Mouse (Mus musculus) MEL (cell line): ENCODE data around the gene Xylt2. TPM values are rescaled to one million over a fixed set of nuclear protein-coding genes. Genes with fewer than 3 reads are reported as not detected.

ENCODE experiments used
- DNase-seq: peaks from one replicate; pipeline ENCODE4 v3.0.0; 2011; ENCODE audit warnings: low read depth, low spot score
- H3K27ac ChIP-seq: 2 replicates; pipeline ENCODE4 v1.5.1; 2012; ENCODE audit warnings: low read depth, mild to moderate bottlenecking, control low read depth, low read length, moderate library complexity; ENCODE audit not compliant: control insufficient read depth
- H3K27me3 ChIP-seq, 2 experiments: fragments of 150-350 bp in 1 of 2; sonication (generic) in 1 of 2; 2 replicates each; pipeline ENCODE4 v1.6.1; 2012; ENCODE audit warnings: low read length in 2 of 2, mild to moderate bottlenecking in 2 of 2, improper control_type of control experiment in 1 of 2, moderate library complexity in 1 of 2; ENCODE audit not compliant: insufficient read depth in 2 of 2, control insufficient read depth in 1 of 2
- H3K36me3 ChIP-seq, 2 experiments: 2 replicates each; pipeline ENCODE4 v1.6.1; 2012 to 2014; ENCODE audit warnings: low read length in 2 of 2, improper control_type of control experiment in 1 of 2, inconsistent platforms in 1 of 2, mild to moderate bottlenecking in 1 of 2; ENCODE audit not compliant: insufficient read depth in 2 of 2, control insufficient read depth in 1 of 2
- H3K4me1 ChIP-seq, 2 experiments: fragments of 150-350 bp in 1 of 2; sonication (generic) in 1 of 2; 2 replicates each; pipeline ENCODE4 v1.6.1; 2012; ENCODE audit warnings: low read length in 2 of 2, improper control_type of control experiment in 1 of 2, mild to moderate bottlenecking in 1 of 2; ENCODE audit not compliant: insufficient read depth in 2 of 2, control insufficient read depth in 1 of 2
- H3K4me3 ChIP-seq, 2 experiments: fragments of 150-350 bp in 1 of 2; sonication (generic) in 1 of 2; 2 replicates each; pipeline ENCODE4 v1.5.1; 2012; ENCODE audit warnings: low read depth in 2 of 2, low read length in 2 of 2, mild to moderate bottlenecking in 2 of 2, moderate library complexity in 2 of 2, control low read depth in 1 of 2, improper control_type of control experiment in 1 of 2; ENCODE audit not compliant: control insufficient read depth in 1 of 2, insufficient read depth in 1 of 2
- H3K79me2 ChIP-seq: 2 replicates; pipeline ENCODE4 v1.6.1; 2012; ENCODE audit warnings: mild to moderate bottlenecking, low read length, moderate library complexity; ENCODE audit not compliant: control insufficient read depth, poor library complexity, insufficient read depth
- H3K9ac ChIP-seq: 2 replicates; pipeline ENCODE4 v1.6.1; 2012; ENCODE audit warnings: low read depth, mild to moderate bottlenecking, control low read depth, low read length, moderate library complexity; ENCODE audit not compliant: control insufficient read depth, poor library complexity, severe bottlenecking
- H3K9me3 ChIP-seq: fragments of 150-350 bp; sonication (generic); replicated peaks from 2 replicates; pipeline ENCODE4 v1.6.1; 2012; ENCODE audit warnings: mild to moderate bottlenecking, low read length, improper control_type of control experiment, moderate library complexity; ENCODE audit not compliant: insufficient read depth
- BHLHE40 ChIP-seq: IDR thresholded peaks from 2 replicates; pipeline ENCODE4 v1.6.1; 2012; ENCODE audit warnings: low read depth, mild to moderate bottlenecking, inconsistent platforms, low read length, improper control_type of control experiment, borderline replicate concordance
- CHD1 ChIP-seq: IDR thresholded peaks from 2 replicates; pipeline ENCODE4 v1.6.1; 2012; ENCODE audit warnings: low read depth, mild to moderate bottlenecking, inconsistent platforms, low read length, improper control_type of control experiment
- EP300 ChIP-seq, 2 experiments: IDR thresholded peaks; 2 replicates each; pipeline ENCODE4 v1.6.1; 2011; ENCODE audit warnings: improper control_type of control experiment in 2 of 2, low read length in 2 of 2, low read depth in 1 of 2, mild to moderate bottlenecking in 1 of 2
- MAX ChIP-seq: IDR thresholded peaks from 2 replicates; pipeline ENCODE4 v1.6.1; 2011; ENCODE audit warnings: low read length, improper control_type of control experiment
- MAZ ChIP-seq: IDR thresholded peaks from 2 replicates; pipeline ENCODE4 v1.6.1; 2012; ENCODE audit warnings: low read depth, mild to moderate bottlenecking, inconsistent platforms, low read length, improper control_type of control experiment
- MEF2A ChIP-seq: IDR thresholded peaks from 2 replicates; pipeline ENCODE4 v1.6.1; 2014; ENCODE audit warnings: low read depth, mild to moderate bottlenecking, inconsistent platforms, low read length, improper control_type of control experiment; ENCODE audit not compliant: poor library complexity, insufficient replicate concordance, severe bottlenecking; ENCODE audit errors: extremely low read depth
- MXI1 ChIP-seq: IDR thresholded peaks from 2 replicates; pipeline ENCODE4 v1.6.1; 2011; ENCODE audit warnings: mild to moderate bottlenecking, low read depth, low read length, improper control_type of control experiment
- RAD21 ChIP-seq: IDR thresholded peaks from 2 replicates; pipeline ENCODE4 v1.6.1; 2011; ENCODE audit warnings: mild to moderate bottlenecking, low read depth, low read length, improper control_type of control experiment
- SIN3A ChIP-seq: IDR thresholded peaks from 2 replicates; pipeline ENCODE4 v1.6.1; 2012; ENCODE audit warnings: low read length, improper control_type of control experiment, inconsistent platforms
- TAL1 ChIP-seq: IDR thresholded peaks from 2 replicates; pipeline ENCODE4 v1.6.1; 2012; ENCODE audit warnings: mild to moderate bottlenecking, inconsistent platforms, low read length, moderate library complexity, mixed read lengths
- TBP ChIP-seq: IDR thresholded peaks from 2 replicates; pipeline ENCODE4 v1.8.0; 2011; ENCODE audit warnings: low read depth, low read length, improper control_type of control experiment
- TCF12 ChIP-seq: IDR thresholded peaks from 2 replicates; pipeline ENCODE4 v1.6.1; 2014; ENCODE audit warnings: low read depth, mild to moderate bottlenecking, inconsistent platforms, low read length, improper control_type of control experiment, moderate library complexity
- USF1 ChIP-seq: IDR thresholded peaks from 2 replicates; pipeline ENCODE4 v1.6.1; 2014; ENCODE audit warnings: low read depth, mild to moderate bottlenecking, inconsistent platforms, low read length, improper control_type of control experiment, moderate library complexity
- ZKSCAN1 ChIP-seq: IDR thresholded peaks from 2 replicates; pipeline ENCODE4 v1.6.1; 2012; ENCODE audit warnings: low read depth, mild to moderate bottlenecking, inconsistent platforms, low read length, improper control_type of control experiment, moderate library complexity
- ZNF384 ChIP-seq: IDR thresholded peaks from 2 replicates; pipeline ENCODE4 v1.6.1; 2012; ENCODE audit warnings: low read depth, mild to moderate bottlenecking, inconsistent platforms, low read length, improper control_type of control experiment
- polyA plus RNA-seq, 2 experiments: library from polyadenylated mRNA; stranded (reverse) in 1 of 2; unstranded in 1 of 2; fragments of >175 nt in 1 of 2; fragments of >200 nt in 1 of 2; gene quantifications; 2 replicates each; pipeline versions ENCODE4 v1.2.1 to v1.2.4; 2012; ENCODE audit warnings: low replicate concordance in 2 of 2, low read depth in 1 of 2; ENCODE audit not compliant: insufficient read length in 2 of 2, insufficient read depth in 1 of 2, missing spikeins in 1 of 2
- total RNA-seq: library from RNA; depleted of rRNA; stranded (reverse); fragments of 300-350 nt; gene quantifications from 2 replicates; pipeline ENCODE4 v1.2.3, GENCODE M21; 2012

Gene Xylt2
- total and polyA plus RNA-seq, 3 experiments: 10.1 to 12.4 TPM; not detected in 1

DNA sequence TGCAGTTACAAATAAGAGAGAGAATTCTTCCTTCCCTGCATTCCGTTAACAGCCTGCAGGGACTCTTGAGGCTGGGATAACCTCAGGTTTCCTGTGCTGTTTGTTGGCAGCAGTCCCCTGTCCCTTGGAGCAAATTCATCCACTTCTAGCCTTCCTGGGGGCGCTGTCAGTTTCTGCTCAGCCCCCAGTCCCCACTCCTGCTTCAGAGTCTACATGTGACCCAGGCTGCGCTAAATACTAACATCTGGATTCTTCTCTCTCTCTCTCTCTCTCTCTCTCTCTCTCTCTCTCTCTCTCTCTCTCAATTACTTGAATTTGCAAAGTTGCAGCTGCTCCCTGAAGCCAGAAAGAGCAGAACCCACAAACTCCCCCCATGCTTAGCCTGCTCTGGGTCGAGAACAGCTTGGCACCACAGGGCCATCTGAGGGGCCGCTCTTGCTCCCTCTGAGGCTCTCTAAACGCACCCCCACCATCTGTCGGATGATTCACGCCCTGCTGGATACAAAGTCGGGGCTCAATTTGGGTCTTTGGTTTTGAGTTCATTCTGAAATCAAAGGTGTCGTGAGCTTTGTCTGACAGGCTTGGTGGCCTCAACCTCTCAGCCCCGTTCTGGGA, 36.0 kb upstream of the Xylt2 start:
- H3K79me2 ChIP-seq: no peaks in the 10 kb centered on the region
- no peak for TF ChIP-seq SIN3A
- no peak for TF ChIP-seq MXI1
- no peak for TF ChIP-seq RAD21
- no peak for TF ChIP-seq BHLHE40
- TF ChIP-seq MAX: no peak
- no peak for TF ChIP-seq USF1
- no peaks in the 10 kb centered on the region for H3K9me3 ChIP-seq
- no peaks in the 10 kb centered on the region for H3K36me3 ChIP-seq
- no peak overlapping the region for H3K9ac ChIP-seq
- no peak for DNase-seq
- H3K27ac ChIP-seq: no peak overlapping the region
- H3K4me1 ChIP-seq: no peaks in the 10 kb centered on the region
- H3K4me3 ChIP-seq: no peak overlapping the region
- peaks cover 15 to 28% of the 10 kb centered on the region in 2 experiments for H3K27me3 ChIP-seq

DNA sequence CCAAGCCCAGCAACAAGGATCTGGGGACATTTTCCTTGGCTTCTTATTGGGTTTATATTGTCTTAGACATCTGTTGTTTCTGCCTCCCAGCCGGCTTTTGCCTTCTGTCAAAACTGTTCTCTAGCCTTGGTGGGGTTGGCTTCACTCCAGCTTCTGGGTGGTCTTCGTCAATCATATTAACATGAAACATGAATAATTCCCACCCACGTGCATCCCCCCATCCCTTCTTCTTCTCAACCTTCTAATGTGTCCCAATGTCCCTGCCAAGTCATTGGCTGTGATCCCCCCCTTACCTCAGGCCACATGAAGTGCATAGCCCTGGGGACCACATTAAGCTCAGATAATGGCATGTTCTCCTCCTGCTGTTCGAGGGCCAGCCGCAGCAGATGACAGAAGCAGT, 27.2 kb upstream of the Xylt2 start, which contains the start of gene Gm11541:
Gm11541 (minus strand) TSS at position 28 of the 400 bp plus-strand sequence.
- H3K27ac ChIP-seq: no peak within 1 kb of the TSS
- no peaks in the 10 kb centered on the region for H3K4me1 ChIP-seq
- H3K79me2 ChIP-seq: no peaks in the 10 kb centered on the region
- peaks cover 22 to 25% of the 10 kb centered on the region in 2 experiments for H3K27me3 ChIP-seq
- no peaks in the 10 kb centered on the region for H3K9me3 ChIP-seq
- no peaks in the 10 kb centered on the region for H3K36me3 ChIP-seq
- TF ChIP-seq USF1 (no peak), TAL1 (no peak), TCF12 (no peak), MAZ (no peak), CHD1 (no peak), ZKSCAN1 (no peak), MEF2A (no peak), TBP (no peak), ZNF384 (no peak), EP300 (IDR thresholded peaks at IDR 0.05; ENCODE audit: low read depth in 1 of 2, low read length in 2 of 2) (no peak)
- no peak within 1 kb of the TSS for H3K4me3 ChIP-seq
- H3K9ac ChIP-seq: no peak within 1 kb of the TSS
- DNase-seq: no peak
